Mouse (Mus musculus) spleen, adult 18-20 months (tissue): ENCODE results near the gene Elmo1.
"Not testable (repeated sequence)": the region's sequence is repeated elsewhere in the genome, so short reads cannot be mapped to it uniquely, and the experiment has no call there.

ENCODE experiments used
- DNase-seq, 2 experiments: peaks; one replicate each; pipeline ENCODE4 v3.0.0; 2022; ENCODE audit warnings: mixed read lengths in 2 of 2

Gene Elmo1

GRCm38 (mm10) chr13:20549983-20550382 lies 459.6 kb downstream of the Elmo1 start:
- DNase-seq: no peak

- DNase-seq: no peak
These were observed 461.2 kb downstream of the Elmo1 start for GRCm38 (mm10) chr13:20551559-20551958.

- DNase-seq: no peak
These were observed 465.6 kb downstream of the Elmo1 start for GRCm38 (mm10) chr13:20555853-20556452.

- DNase-seq: no peak
These were observed 466.3 kb downstream of the Elmo1 start for GRCm38 (mm10) chr13:20556739-20557138.

- DNase-seq: no peak
These were observed 466.8 kb downstream of the Elmo1 start for GRCm38 (mm10) chr13:20557156-20557555.

GRCm38 (mm10) chr13:20558376-20558775 lies 468.0 kb downstream of the Elmo1 start:
- DNase-seq: no peak

GRCm38 (mm10) chr13:20564414-20564813 lies 474.0 kb downstream of the Elmo1 start:
- DNase-seq: peak in 1 of 2 experiments; percentile 6

- DNase-seq: no peak
These were observed 484.8 kb downstream of the Elmo1 start for GRCm38 (mm10) chr13:20575186-20575585.

- DNase-seq: no peak
These were observed 495.5 kb downstream of the Elmo1 start for GRCm38 (mm10) chr13:20585868-20586267.

- DNase-seq: no peak
These were observed 496.1 kb downstream of the Elmo1 start for GRCm38 (mm10) chr13:20586462-20586861.

- no peak for DNase-seq
These were observed 500.6 kb downstream of the Elmo1 start for GRCm38 (mm10) chr13:20590983-20591382.

- no peak for DNase-seq
These were observed 506.9 kb downstream of the Elmo1 start for GRCm38 (mm10) chr13:20597307-20597706.

GRCm38 (mm10) chr13:20598618-20599017 lies 508.2 kb downstream of the Elmo1 start:
- DNase-seq: no peak

- no peak for DNase-seq
These were observed 509.9 kb downstream of the Elmo1 start for GRCm38 (mm10) chr13:20600246-20600645.

GRCm38 (mm10) chr13:20601421-20601820 lies 511.0 kb downstream of the Elmo1 start:
- no peak for DNase-seq

GRCm38 (mm10) chr13:20606891-20607290 lies 516.5 kb downstream of the Elmo1 start:
- no peak for DNase-seq

- no peak for DNase-seq
These were observed 518.8 kb downstream of the Elmo1 start for GRCm38 (mm10) chr13:20609003-20609688.

- DNase-seq: no peak
These were observed 525.4 kb downstream of the Elmo1 start for GRCm38 (mm10) chr13:20615596-20616469.

- no peak for DNase-seq
These were observed 529.5 kb downstream of the Elmo1 start for GRCm38 (mm10) chr13:20619946-20620345.

GRCm38 (mm10) chr13:20623071-20623850 lies 532.9 kb downstream of the Elmo1 start:
- DNase-seq: no peak

GRCm38 (mm10) chr13:20627796-20628195 lies 537.4 kb downstream of the Elmo1 start:
- DNase-seq: no peak

- no peak for DNase-seq
These were observed 542.1 kb downstream of the Elmo1 start for GRCm38 (mm10) chr13:20632477-20632876.

GRCm38 (mm10) chr13:20634679-20635078 lies 544.3 kb downstream of the Elmo1 start:
- not testable (repeated sequence) for DNase-seq
